Mouse (Mus musculus) testis, adult 2 months (tissue): ENCODE measurements around the gene Dusp7. TPM values are rescaled to one million over a fixed set of nuclear protein-coding genes. Genes with fewer than 3 reads are reported as not detected.

Experiments used
- H3K27ac ChIP-seq: fragments of 200-500 bp; 2 replicates; pipeline ENCODE4 v1.5.1; 2012; ENCODE audit warnings: low read depth, low read length; ENCODE audit not compliant: control insufficient read depth, insufficient read depth
- H3K27me3 ChIP-seq: fragments of 200-500 bp; 2 replicates; pipeline ENCODE4 v1.6.1; 2012; ENCODE audit warnings: mild to moderate bottlenecking, low read length, moderate library complexity; ENCODE audit not compliant: control insufficient read depth, insufficient read depth
- H3K36me3 ChIP-seq: fragments of 200-500 bp; 2 replicates; pipeline ENCODE4 v1.6.1; 2012; ENCODE audit warnings: mild to moderate bottlenecking, low read length; ENCODE audit not compliant: control insufficient read depth, insufficient read depth
- H3K4me1 ChIP-seq: fragments of 200-500 bp; 2 replicates; pipeline ENCODE4 v1.6.1; 2012; ENCODE audit warnings: low read length; ENCODE audit not compliant: control insufficient read depth, insufficient read depth
- H3K4me3 ChIP-seq: fragments of 200-500 bp; 2 replicates; pipeline ENCODE4 v1.5.1; 2012; ENCODE audit warnings: low read depth, mild to moderate bottlenecking, low read length, moderate library complexity, mixed read lengths; ENCODE audit not compliant: control insufficient read depth
- CTCF ChIP-seq: fragments of 200-500 bp; IDR thresholded peaks from 2 replicates; pipeline ENCODE4 v1.5.1; 2012; ENCODE audit warnings: low read depth, mild to moderate bottlenecking, inconsistent platforms, low read length, moderate library complexity; ENCODE audit not compliant: control insufficient read depth, insufficient read depth, insufficient replicate concordance
- POLR2A ChIP-seq: fragments of 200-500 bp; IDR thresholded peaks from 2 replicates; pipeline ENCODE4 v1.6.1; 2012; ENCODE audit warnings: low read depth, mild to moderate bottlenecking, inconsistent platforms, low read length, moderate library complexity; ENCODE audit not compliant: control insufficient read depth
- polyA plus RNA-seq: library from polyadenylated mRNA; depleted of rRNA; stranded (reverse); fragments of >200 nt; gene quantifications from 2 replicates; pipeline ENCODE4 v1.2.3, GENCODE M21; 2012

Dusp7 gene
- polyA plus RNA-seq, 1 experiment, result 3.3 TPM

- peaks cover 2% of the 10 kb centered on the region; the same call in 1 of the 2 replicates for H3K4me1 ChIP-seq
- no peaks in the 10 kb centered on the region for H3K36me3 ChIP-seq
- no peak overlapping the region for H3K27ac ChIP-seq
- H3K27me3 ChIP-seq, result no peaks in the 10 kb centered on the region
- TF ChIP-seq CTCF (no peak), POLR2A (no peak)
- H3K4me3 ChIP-seq, result no peak overlapping the region
Observed at GRCm38 (mm10) chr9:106345167-106345566, 23.3 kb upstream of the Dusp7 start.

- H3K4me1 ChIP-seq, result peaks cover 2% of the 10 kb centered on the region; the same call in 1 of the 2 replicates
- H3K36me3 ChIP-seq, result no peaks in the 10 kb centered on the region
- no peak overlapping the region for H3K27ac ChIP-seq
- H3K27me3 ChIP-seq, result no peaks in the 10 kb centered on the region
- no peak overlapping the region for H3K4me3 ChIP-seq
- TF ChIP-seq POLR2A (no peak), CTCF (no peak)
Observed at GRCm38 (mm10) chr9:106345630-106346029, 22.8 kb upstream of the Dusp7 start.

- Histone ChIP-seq H3K36me3 (no peaks in the 10 kb centered on the region), H3K4me1 (no peaks in the 10 kb centered on the region), H3K27me3 (no peaks in the 10 kb centered on the region), H3K4me3 (no peak overlapping the region), H3K27ac (no peak overlapping the region)
- TF ChIP-seq POLR2A (no peak), CTCF (no peak)
Observed at GRCm38 (mm10) chr9:106348281-106348680, 20.2 kb upstream of the Dusp7 start.

- no peaks in the 10 kb centered on the region for H3K27me3 ChIP-seq
- H3K4me1 ChIP-seq, result no peaks in the 10 kb centered on the region
- H3K27ac ChIP-seq, result no peak overlapping the region
- no peak overlapping the region for H3K4me3 ChIP-seq
- no peaks in the 10 kb centered on the region for H3K36me3 ChIP-seq
- no peak for TF ChIP-seq POLR2A
- peak; percentile 22; the same call in 1 of the 2 replicates for TF ChIP-seq CTCF
Observed at GRCm38 (mm10) chr9:106349075-106349474, 19.4 kb upstream of the Dusp7 start.

- Histone ChIP-seq H3K4me3 (no peak overlapping the region), H3K27ac (no peak overlapping the region), H3K4me1 (no peaks in the 10 kb centered on the region), H3K36me3 (no peaks in the 10 kb centered on the region), H3K27me3 (no peaks in the 10 kb centered on the region)
- TF ChIP-seq POLR2A (no peak), CTCF (no peak)
Observed at GRCm38 (mm10) chr9:106351178-106351577, 17.3 kb upstream of the Dusp7 start.

GRCm38 (mm10) chr9:106353779-106354178, 14.7 kb upstream of the Dusp7 start:
- Histone ChIP-seq H3K27me3 (no peaks in the 10 kb centered on the region), H3K36me3 (no peaks in the 10 kb centered on the region), H3K4me1 (no peaks in the 10 kb centered on the region), H3K4me3 (no peak overlapping the region), H3K27ac (no peak overlapping the region)
- TF ChIP-seq POLR2A, result no peak
- TF ChIP-seq CTCF, result no peak

- no peak overlapping the region for H3K27ac ChIP-seq
- no peaks in the 10 kb centered on the region for H3K36me3 ChIP-seq
- no peak for TF ChIP-seq POLR2A
- no peak for TF ChIP-seq CTCF
- H3K27me3 ChIP-seq, result no peaks in the 10 kb centered on the region
- H3K4me3 ChIP-seq, result no peak overlapping the region
- H3K4me1 ChIP-seq, result no peaks in the 10 kb centered on the region
Observed at GRCm38 (mm10) chr9:106354810-106355209, 13.6 kb upstream of the Dusp7 start.
